Mouse (Mus musculus) bone marrow macrophage, adult 2 months (primary cell): ENCODE data around the gene Acrbp.

Experiments
- CTCF ChIP-seq: IDR thresholded peaks from 2 replicates; pipeline ENCODE4 v1.5.1; 2012; ENCODE audit warnings: low read depth, mild to moderate bottlenecking, low read length, moderate library complexity
- POLR2A ChIP-seq: IDR thresholded peaks from 2 replicates; pipeline ENCODE4 v1.6.1; 2012; ENCODE audit warnings: mild to moderate bottlenecking, low read depth, low read length, borderline replicate concordance

DNA sequence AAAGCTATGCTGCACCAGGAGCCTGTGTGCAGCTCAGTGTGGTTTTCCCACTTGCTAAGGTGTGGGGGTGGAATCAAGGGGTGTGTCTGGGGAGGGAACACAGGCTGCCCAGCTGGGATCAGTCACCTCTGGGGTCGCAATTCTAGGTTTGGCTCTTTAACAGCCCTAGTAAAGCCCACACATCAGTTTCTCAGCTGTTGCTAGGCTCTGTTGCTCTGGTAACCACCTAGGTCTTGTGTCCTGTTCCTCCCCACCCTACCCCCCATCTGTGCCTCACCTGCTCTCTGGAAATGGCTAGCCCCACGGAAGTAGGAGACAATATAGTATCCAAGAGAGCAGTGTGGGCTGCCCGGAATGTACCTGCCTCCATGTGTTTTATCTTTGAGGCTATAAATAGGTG lies 45.8 kb upstream of the Acrbp start:
- TF ChIP-seq CTCF (no peak), POLR2A (no peak)
